Mouse (Mus musculus) thymus, postnatal 14 days (tissue): ENCODE measurements around the gene Ttll7.

ENCODE experiments used
- DNase-seq: peaks from one replicate; pipeline ENCODE4 v3.0.0; 2021

Ttll7 gene

DNA sequence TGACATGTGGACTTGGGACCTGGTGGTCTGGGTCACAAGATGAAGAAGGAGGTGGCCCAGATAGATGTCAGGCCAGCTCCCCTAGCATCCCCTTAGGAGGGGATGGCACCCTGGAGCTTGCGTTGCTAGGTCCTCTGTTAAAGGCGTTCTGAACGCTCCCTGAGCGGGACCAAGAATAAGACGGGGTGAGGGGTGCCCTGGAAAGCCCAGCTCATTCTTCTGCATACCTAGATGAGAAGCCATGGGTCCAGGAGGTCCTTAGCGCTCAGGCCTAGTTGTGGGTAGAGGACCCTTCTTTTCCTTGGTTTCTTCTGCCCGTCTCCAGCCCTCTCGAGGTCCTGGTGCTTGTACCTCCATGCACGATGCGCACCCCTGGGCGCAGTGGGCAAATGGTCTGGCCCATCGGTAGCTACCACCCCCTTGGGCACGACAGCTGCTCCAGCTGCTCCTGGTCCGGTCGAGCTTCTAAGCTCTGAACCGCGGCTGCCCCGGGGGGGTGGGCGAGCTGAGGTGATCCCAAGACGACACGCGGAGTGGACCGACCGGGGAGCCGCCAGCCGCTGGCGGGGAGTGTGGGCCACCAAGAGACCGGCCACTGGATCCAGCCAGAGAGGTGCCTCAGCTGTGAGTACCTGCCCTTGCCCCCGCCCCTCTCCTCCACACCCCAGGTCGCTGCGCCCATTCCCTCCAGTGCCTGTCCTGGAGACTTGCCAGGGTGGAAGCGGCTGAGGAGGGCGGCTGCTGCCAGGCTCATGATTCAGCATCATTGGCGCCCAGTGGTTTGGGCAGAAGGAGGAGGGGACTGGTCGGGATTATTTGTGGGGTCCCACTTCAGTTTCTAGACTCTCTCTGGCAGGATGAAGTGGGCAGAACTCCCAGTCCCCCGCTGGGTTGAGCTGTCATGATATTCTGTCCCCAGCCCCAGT, at the start of gene Ttll7:
Ttll7 (plus strand) TSS at position 402 of the 926 bp plus-strand sequence.
- DNase-seq: peak; percentile 10

DNA sequence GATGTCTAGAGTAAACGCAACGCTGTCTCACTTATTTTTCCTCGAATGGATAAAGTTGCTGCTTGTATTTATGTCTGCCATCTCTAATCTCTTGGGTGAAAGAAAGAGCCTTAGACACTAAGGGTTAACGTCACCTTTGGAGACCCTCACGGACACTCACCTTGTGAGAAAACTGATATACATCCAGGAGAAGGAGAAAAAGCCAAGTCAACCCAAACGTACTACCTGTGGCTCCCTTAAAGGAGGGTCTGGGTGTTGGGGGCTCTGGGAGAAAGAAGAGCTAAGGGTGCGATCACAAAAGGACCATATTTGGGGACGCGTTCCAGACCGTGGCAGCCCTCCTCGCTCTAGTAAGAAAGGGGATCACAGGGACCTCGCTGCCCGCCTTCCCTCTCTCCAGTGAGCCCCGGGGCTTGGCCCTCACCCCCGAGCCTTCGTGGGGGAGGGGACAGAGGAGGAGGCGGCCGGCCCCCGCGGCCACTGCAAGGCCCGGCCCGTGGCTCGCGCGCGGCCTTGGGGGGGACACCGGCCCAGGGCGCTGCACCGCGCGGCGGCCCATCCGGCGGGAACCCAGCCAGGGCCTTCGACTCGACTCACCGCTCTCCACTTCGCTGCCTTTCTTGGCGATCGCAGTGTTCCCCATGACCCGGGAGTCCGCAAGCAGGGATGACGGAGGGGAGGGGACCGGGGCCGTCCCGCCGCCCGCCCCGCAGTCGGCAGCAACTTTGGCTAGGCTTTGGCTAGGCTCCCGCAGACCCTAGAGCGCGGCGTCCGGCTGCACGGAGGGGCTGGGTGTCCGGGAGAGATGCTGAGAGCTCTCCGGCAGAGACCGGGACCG, 39.9 kb upstream of the Ttll7 start:
- no peak for DNase-seq

DNA sequence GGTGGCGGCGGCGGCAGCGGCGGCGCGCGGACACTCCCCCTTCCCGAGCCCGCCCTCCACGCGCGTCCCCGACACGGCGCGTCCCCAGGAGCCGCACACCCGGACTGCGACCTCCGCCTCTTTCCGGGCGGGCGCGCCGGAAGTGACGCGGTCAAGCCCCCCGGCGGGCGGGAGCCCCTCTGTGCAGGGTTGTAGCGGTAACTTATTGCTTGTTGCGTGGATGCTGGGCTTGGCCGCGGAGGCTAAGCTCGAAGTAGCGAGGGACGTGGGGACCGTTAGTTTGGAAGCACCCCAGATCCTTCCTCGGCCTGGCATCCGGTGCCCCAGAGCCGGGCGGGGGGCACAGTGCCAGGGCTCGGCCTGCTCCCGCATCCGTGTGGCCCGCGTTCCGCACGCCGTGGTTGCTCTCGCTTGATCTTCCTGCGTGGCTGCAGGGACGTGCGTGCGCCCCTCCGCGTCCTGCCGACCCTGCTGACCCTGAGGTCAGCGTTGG, 39.2 kb upstream of the Ttll7 start, which contains the start of gene Prkacb:
Prkacb (minus strand) TSS at position 90 of the 493 bp plus-strand sequence.
- peak; percentile 94 for DNase-seq

DNA sequence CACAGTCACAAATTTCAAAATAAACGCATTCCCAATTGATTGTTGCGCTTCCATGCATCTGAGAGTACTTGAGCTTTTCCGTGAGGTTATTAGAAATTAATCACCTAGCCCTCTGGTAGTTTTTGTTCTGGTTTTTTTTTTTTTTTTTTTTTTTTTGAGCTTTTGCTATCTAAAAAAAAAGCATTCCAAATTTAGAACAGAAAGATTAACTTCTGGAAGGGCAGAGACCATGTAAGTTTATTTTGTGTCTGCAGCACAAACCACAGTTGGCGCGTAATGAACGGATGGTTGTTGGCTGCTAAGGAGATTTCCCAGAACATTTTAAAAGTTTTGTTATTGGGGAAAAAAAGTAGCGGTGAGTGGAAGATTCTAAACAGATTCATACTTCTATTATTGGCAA, 38.5 kb upstream of the Ttll7 start:
- no peak for DNase-seq

DNA sequence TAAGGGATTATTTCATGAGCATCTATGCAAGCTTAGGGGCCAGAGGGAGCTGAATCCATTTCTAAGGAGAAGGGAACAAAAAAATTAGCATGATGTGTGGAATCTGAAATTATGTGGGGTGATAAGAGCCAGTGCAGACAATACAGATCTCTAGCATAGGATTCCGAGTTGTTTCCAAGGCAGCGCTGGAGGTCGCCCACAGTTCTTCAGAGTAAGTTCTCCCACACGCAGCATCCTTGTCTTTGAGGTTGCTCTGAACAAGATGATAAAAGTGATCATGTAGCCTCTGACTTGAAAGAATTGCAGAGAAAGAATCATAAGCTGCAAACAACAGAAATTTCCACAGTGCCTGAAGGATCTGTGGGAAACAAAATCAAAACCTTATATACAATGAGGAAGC, 31.4 kb upstream of the Ttll7 start:
- no peak for DNase-seq

DNA sequence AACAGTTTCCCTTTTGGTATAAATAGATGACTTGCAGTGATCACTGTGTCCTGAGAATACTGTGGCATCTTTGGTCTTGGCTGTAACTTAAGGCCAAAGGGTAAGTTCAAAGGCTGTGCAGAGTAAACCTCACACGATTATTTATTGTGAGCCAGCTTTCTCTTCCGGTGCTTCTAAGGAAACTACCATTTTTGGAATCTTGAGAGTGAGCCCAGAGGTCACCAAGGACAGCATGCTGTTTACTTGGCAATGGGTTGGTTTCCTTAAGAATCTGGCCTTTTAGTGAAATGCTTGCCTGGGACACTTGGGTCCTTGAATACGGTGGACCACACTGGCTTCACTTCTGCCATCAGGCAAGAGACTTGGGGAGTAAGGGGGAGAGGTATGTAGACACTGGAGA, 9.4 kb upstream of the Ttll7 start:
- no peak for DNase-seq

DNA sequence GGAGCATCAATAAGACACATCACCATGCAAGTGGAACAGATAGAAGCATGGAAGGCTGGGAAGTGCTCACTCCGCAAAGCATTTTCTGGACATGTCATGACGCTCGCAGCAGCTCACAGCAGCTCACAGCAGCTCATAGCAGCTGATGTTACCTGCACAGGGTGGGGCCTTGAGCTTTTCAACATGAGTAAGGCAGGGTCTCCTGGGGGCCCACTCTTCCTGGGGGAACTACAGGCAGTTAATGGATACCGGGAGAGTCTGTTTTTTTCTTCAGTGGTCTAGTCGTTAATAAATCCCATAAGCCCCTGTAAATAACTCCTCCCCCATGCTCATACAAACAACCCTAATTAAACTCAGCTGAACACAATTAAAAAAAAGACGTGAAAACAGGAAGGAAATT, 8.7 kb upstream of the Ttll7 start:
- no peak for DNase-seq

DNA sequence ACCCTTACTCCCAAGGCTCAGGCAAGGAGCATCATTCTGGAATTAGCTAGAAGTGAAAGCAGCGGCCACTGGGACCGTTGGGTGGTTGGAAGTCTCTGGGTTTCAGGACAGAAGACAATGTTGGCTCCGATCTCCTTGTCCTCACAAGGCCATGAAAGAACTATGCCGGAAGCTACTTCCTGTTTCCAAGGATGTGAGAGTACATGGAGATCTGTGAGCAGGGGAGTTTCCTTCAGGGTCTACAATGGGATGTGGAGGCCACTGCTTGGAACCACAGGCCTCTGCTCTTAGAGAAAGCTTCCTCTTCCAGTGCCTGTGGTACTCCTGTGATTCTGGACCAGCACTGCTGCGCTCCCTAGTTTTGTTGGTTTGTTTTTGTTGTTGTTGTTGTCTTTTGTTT, 5.9 kb upstream of the Ttll7 start:
- DNase-seq: no peak

DNA sequence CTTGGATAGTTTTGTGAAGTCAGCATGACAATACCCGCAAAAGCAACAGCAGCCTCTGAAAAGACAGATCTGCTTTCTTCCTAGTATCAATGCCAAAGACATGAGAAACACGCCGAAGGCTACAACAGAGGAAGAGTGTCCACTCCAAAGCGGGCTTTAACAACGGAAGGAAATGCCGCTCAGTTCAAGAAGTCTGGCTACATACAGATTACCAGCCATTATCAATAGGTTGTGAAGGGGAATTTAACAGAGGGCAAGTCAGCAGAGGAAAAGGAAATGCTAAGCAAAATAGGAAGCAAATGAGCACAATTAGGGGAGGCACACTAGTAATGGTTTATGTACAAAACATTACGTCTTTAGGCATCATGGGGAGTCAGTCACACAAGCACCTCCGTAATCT, 4.1 kb upstream of the Ttll7 start:
- DNase-seq: no peak

DNA sequence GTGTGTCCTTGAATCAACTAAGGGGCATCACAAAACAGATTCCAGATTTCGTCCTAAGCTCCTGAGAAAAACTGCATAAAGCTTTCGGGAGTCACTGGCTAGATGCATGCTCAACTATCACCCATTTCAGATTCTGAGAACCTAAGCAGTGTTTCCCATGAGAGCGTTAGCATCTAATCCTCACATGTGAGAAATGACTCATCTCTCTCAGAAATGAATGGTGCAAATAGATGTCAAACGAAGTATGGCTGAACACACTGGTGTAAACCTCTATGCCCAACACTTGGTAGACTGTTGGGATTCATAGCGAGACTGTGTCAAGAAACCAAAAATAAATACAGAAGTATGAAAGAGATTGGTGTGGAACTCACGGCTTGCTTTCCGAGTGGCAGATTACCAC, 2.8 kb upstream of the Ttll7 start:
- no peak for DNase-seq

DNA sequence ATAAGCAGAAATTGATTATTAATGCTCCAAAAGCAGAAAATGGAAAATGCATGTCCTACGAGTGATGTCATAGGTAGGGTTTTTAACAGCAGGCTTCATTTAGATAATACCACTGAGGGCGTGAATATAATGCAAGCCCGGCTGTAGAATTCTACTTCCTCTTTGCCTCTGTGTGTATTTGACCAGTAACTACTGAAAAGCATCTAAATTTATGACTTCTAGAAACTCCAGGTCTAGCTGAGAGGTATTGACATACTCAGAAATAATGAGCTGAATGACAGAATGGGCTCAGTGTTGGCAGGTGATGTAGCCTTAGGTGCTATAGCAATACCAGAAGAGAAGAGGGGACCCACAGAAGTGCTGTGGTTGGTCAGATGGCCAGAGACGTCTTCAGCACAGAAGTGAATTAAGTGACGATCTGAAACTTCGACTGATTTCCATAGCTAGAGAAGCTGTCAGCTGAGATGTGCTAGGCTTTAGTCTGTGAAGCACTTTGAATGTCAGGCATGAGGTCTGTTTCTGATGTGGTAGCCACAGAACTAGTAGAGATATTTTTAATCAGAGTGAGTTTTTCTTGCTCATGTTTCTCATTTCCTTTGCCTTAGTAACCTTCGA, 2.4 kb downstream of the Ttll7 start:
- no peak for DNase-seq

DNA sequence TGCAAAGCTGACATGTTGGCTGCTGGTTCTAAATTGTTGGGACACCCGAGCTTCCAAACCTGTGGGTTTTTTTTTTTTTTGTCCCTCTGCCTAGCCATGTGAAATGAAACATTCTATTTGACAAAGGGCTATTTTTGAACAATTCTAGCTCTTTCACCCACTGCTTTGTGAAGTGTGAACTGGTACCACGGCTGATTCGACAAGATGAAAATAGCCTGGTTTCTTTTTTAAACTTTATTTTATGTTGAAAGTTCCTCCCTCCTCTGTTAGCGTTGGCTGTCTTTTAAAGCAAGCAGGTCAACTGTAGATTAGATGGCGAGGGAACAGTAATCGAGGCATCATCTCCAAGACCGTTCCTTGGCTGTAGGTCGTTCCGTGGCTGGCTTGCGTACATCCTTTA, 5.2 kb downstream of the Ttll7 start:
- DNase-seq: no peak

DNA sequence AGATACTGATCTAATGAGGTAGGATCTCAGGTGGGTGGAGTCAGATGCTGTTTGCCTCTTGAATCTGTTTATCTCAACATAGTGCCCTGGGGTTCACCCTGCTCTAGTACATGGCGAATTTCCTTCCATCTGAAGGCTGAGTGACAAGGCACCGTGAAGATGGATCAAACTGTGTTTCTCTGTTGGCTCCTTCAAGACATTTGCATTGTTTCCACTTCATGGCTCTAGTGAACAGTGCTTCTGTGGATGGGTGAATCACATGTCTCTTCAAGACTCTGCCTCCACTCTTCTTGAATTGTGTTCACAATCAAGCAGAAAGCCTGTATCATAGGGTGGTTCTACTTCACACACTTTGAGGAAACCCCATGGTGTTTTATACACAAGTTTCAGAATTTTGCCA, 8.1 kb downstream of the Ttll7 start:
- DNase-seq: no peak

DNA sequence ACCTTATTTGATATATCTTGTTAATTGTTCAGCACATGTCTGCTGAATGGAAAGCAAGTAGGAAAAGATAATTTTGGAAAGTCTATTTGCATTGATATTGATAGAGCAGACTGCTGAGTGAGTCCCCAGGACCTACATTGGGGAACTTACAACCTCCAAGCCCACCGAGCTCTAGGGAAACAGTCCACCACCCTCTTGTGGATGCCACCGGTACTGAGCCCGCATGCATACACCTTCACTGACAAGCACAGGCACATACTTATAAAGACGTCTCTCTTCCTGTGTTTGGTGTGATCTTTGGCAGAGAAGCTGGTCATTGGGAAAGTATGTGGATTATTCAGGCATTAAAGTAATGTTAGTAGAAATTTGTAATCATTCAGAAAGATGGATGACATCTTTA, 14.4 kb downstream of the Ttll7 start:
- DNase-seq: peak; percentile 12

DNA sequence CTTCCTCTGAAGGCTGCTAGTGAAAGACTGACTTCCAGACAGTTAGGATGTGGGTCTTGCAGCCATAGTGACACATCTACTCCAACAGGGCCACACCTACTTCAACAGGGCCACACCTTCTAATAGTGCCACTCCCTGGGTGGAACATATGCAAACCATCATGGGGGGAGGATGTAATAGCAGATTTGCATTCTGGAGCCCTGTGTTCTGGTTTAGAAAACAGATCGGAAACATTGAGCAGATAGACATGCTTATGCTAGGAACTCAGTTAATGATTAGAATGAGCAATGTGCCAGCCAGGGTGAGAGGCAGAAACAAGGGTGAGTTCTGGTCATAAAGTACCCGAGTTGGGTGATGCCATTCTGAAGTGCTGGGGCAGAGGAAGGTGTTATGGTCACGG, 19.8 kb downstream of the Ttll7 start:
- DNase-seq: no peak

DNA sequence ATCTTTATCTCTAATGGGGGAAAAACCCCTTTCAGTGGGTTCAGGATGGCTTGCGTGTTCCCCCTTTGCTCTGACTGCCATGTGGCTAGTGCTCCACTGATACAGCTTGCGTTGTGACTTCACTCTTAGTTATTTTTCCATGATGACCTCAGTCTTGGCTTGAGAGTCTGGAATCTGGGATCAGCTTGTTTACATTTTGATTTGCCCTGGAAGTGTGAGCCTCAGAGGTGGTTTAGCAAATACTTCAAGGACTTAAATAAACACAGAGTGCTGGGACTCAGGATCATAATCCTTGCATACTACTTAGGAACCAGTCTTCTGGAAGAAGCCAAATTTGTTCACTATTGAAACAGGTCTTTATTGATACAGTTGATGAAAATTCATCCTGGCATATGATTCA, 23.8 kb downstream of the Ttll7 start:
- no peak for DNase-seq

DNA sequence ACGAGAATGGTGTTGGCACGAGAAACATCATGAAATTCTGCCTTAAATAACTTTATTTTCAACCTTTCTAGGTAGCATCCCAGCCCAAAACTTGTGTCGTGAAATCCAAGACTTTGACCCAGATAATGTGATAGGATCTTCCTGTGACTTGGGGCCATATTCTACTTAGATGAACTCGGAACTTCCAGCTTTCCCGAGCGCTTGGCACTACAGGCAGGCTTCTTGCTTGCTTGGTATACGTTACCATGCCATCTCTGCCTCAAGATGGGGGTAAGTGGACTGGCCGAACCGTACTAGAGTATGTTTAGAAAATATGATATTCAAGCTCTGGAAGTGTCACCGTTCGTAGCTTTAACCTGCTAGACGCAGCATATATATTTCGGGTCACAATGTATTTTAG, 41.8 kb downstream of the Ttll7 start:
- no peak for DNase-seq

DNA sequence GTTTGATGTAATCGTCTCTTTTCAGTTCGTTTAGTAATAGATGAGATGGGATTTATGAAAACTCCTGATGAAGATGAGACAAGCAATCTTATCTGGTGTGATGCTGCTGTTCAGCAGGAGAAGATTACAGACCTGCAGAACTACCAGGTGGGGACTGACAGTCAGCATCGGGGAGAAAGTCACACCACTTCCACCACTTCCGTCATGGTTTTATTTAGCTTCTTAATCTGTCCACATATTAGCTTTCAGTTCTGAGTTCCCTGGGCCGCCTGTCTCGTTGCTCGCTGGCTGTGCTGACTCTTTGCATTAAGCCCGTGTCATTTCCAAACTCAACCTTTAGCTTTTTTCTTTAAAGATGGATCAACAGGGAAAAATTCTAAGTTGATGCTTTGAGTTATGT, 44.4 kb downstream of the Ttll7 start:
- no peak for DNase-seq

DNA sequence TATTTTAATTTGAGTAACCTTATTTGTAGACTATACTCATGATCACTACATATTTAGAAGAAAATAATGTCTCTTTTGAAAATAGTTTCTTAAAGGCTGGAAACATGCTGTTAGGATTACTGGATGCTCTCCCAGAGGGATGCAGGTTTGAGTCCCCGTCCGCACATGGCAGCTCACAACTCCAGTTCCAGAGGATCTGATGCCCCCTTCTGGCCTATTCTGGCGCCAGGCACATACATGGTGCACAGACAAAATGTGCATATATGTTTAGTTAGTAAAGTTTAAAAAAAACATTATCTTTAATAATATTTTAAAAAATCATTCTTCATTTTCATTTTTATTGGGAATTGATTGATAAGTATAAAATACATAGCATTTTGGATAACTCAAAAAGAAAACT, 47.9 kb downstream of the Ttll7 start:
- peak; percentile 9 for DNase-seq

DNA sequence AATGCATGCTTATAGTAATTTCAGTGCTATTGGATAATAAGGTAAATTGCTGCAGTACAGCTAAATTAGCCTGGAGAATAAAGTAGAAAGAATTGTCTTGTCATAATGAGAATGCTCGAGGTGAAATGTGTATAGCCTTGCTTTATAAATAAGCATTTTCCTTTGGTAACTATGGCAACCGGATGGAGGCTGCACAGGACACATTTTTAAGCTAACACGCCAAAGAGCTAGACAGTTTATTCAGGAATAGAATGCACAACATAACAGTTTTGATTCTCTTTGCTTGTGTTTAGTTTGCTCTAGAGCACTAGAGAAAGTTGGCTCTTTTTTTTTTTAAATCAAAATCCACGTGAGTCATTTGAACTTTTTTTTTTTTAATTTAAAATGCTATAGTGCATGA, 49.6 kb downstream of the Ttll7 start:
- no peak for DNase-seq

DNA sequence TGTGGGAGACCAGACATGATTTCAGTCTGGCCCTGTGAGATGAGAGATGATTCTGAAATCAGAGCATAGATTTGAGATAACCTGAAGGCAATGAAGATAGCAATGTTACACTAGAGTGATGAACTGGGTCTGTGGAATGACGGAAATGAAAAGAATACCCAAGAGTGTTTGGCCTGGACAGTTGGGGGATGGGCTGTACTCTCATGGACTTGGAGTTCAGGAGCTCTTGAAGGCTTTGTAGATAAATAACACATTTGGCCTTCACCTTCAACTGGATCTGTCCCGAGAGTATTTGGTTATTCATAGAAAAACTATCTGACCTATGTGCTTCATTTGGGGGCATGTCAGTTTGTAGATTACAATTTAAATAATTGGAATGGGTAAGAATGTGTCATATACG, 53.4 kb downstream of the Ttll7 start:
- no peak for DNase-seq

DNA sequence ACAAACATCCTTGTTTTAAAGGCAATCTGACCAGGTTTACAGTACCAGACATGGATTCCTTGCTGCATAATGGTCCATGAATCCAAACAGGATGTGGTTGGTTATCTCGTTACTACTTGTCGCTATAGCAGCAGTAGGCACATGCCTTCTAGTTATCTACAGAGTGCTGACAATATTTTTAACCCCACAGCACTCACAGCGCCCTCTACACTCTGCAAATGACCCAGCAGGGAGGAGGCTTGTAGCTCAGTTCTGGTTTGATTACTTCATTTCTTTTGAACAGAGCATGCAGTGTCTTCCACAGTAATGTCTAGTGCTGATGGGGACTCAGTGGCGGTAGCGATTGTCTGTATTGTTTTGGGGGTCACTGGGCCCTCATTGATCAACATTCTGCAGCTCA, 56.8 kb downstream of the Ttll7 start:
- no peak for DNase-seq

DNA sequence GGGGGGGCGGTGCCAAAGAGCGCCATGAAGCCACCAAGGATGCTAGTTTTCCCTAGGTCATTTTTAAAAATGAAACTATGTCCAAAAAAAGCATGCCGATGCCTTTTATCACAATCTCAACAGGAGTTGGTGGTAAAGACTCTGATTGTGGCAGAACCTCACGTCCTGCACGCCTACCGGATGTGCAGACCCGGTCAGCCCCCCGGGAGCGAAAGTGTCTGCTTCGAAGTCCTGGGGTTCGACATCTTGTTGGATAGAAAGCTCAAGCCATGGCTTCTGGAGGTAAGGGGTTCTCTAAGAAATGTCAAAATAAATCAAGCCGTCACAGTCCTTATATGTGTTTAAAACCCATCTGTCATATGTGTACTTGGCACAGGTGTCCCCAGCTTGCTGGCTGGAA, 60.9 kb downstream of the Ttll7 start:
- no peak for DNase-seq
